Mouse (Mus musculus) gastrocnemius, postnatal 25 days (tissue): ENCODE measurements around the gene Kremen1. TPM values are rescaled to one million over a fixed set of nuclear protein-coding genes. Genes with fewer than 3 reads are reported as not detected.

ENCODE experiments used
- DNase-seq: peaks from one replicate; pipeline ENCODE4 v3.0.0; 2022
- total RNA-seq, 2 experiments: library from RNA; stranded (reverse); gene quantifications; 1 replicate in 1 of 2; 2 replicates in 1 of 2; pipeline ENCODE4 v1.2.3; 2021

Gene Kremen1
- total RNA-seq, 2 experiments from 2014 or later, result 35.0 to 47.6 TPM

DNA sequence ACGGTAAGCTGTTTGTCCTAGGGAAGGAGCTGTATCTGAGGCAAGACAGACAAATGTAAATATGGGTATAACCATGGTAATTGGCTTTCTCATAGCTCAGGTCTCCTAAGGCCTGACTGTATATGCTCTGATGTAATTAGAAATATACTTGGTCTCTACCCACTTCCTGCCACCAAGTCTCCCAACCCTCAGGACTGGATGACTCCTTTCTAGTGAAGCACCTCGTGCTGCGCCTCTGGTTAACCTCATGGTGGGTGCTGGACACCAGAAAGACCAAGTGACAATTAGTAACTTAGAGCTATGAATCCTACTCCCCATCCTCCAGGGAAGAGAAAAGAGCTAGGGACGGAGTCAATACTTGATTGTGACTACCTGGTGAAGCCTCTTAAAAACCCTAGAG, 42.0 kb downstream of the Kremen1 start:
- DNase-seq, result no peak

DNA sequence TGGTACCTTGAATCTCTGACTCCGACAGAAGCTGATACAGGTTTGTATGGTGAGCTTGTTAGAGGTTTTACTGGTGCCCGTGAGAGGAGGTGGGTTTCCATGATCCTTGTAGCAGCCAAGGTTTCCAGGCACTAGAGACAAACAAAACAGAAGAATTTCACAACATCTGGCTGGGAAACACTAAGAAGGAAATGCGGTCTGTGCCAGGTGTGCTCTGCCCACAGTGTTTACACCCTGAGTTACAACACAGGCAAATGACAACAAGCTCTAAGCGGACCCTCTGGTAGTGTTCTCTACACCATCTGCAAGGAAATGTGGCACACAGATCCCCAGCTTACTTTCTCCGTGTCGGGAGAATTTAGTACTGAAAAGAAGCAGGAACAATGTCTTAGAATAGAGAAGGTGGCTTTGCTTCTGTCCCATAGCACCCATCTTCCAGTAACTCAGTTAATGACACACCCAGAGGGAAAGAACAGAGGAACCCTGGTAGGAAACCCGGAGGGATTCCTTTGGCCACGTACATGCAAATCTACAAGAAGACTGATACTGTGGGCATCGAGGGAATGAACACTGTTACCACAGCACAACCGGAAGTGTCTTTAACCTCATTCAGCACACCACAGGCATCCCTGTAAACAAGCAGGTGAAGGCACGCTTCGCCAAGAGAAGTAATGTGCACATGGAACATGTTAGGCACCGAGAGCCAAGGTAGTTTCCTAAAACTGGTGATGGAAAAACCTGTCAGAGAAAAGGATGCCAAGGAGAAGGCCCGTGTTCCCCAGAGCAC, 45.8 kb downstream of the Kremen1 start:
- DNase-seq, result no peak

DNA sequence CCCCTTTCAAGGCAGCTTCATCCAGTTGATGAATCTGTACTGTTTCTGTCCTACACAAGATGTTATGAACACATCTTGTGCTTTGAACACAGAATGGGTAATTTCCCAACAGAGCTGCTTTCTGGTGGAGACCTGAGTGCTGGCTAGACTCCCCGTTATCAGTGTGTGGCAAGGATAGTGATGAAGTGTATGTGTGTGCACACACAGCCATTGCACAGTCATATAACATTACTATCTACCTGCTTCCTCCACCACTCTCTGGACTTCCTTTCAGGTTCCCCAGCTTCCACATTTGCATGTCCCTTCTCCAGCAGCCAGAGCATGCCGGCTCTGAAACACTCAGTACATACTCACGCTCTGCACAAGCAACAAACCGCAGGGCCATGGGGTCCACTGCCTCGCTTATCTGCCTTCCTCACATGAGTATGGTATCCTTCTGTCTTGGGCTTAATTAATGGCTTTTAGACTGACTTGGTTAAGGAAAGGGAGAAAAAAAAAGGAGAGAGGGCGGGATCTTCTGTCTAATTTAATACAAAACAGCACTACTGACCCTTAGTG, 46.8 kb downstream of the Kremen1 start:
- no peak for DNase-seq

DNA sequence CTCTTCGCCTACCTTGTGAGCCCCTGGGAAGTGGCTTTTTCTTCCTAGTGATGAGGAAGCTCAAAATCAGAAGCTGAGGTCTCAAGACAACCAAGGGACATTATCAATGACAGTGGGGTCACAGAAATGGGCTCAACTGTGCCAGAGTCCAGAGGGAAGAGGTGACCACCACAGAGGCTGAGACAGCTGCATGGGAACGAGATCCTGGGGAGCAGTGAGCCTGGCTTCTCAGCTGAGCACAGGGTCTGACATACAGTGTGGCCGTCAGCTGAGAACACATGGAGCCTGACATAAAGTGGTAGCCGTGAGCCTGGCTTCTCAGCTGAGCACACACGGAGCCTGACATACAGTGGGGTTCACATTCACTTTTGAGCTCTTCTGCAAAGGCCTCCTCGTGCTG, 58.3 kb downstream of the Kremen1 start:
- no peak for DNase-seq

GRCm38 (mm10) chr11:5201799-5202680, 59.3 kb downstream of the Kremen1 start:
- DNase-seq, result no peak

DNA sequence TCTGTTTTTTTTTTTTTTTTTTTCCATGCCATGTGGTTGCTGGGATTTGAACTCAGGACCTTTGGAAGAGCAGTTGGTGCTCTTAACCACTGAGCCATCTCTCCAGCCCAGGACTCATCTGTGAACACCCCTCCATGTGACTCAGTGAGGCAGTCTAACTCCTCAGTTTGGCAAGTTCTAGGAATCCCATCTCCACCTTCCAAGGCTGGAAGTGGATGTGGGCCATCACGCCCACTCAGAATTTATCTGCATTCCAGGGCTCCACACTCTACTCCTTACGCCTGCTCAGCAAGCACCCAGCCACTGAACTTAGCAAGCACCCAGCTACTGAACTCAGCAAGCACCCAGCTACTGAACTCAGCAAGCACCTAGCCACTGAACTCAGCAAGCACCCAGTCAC, 61.5 kb downstream of the Kremen1 start:
- no peak for DNase-seq

DNA sequence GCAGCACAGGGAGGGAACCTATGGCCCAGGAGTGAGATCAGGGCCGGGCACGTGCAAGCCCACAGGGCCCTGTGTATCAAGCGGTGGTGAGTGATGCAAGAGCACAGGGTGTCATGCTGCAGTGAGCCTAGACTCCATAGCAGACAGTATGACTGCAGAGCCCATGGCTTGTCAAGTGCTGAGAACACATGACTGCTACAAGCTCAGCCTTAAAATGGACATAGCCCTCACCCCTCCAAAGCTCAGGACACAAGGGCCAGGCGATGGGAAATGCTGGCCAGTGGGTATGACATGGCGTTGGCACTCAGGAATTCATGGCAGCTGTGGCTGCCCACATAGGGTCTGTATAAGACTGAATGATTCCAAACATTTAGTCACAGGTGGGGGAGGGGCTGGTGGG, 64.3 kb downstream of the Kremen1 start:
- DNase-seq, result no peak

- DNase-seq, result no peak
These were observed 64.8 kb downstream of the Kremen1 start for GRCm38 (mm10) chr11:5196583-5196982.

GRCm38 (mm10) chr11:5193576-5193881, 67.8 kb downstream of the Kremen1 start:
- DNase-seq, result no peak

- DNase-seq, result no peak
These were observed 68.3 kb downstream of the Kremen1 start for GRCm38 (mm10) chr11:5192840-5193575.

DNA sequence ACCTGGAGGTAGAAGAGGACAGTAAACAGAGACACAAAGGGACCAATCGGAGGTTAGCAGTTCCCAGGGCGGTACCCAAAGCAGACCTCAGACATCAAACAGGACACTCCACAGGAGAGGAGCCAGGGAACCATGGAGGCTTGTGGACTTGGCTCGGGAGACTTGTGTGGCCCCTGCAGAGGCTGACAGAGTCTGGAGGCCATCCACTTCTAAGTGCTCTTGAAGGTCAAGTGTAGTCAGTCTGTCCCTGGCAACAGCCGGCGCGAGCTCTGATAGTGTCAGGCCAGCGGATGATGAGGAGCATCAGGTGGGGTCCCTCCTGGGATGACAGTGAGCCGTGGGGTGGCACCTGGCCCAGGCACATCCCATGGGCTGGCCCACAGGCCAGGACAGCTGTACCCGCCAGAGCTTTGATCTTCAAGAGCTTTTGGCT, 69.3 kb downstream of the Kremen1 start:
- DNase-seq, result peak; percentile 91

DNA sequence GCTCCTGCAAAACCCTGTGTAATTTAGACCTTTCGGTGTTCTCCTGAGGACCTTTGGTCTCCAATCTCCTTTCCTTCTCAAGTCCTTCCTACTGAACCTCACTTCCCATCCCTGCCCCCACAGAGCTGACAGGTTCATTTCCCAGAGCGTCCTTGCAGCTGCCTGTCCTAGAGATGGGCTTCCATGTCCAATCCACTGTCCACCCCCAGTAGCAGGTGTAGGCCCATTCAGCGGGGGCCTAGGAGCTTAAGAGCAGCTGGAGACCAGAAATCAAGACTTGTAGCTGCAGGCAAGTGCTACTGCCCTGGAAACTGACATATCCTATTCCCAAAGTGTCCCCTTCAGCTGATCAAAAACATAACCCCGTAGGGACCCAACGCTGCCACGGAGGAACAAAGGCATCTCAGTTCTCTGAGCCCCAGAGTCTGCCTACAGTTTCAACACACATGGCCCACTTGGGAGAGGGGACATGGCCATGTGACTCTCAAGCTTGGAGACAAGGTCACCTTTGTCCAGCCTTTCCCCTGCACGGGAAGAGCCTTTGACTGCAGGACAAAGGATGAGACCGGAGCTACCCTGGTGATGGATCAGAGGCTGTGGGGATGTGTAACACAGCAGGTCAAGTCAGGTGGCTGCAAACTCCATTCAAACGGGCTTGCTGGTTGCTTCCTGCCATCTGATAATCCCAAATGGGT, 72.0 kb downstream of the Kremen1 start:
- DNase-seq, result no peak

GRCm38 (mm10) chr11:5188170-5188569, 73.2 kb downstream of the Kremen1 start:
- no peak for DNase-seq

DNA sequence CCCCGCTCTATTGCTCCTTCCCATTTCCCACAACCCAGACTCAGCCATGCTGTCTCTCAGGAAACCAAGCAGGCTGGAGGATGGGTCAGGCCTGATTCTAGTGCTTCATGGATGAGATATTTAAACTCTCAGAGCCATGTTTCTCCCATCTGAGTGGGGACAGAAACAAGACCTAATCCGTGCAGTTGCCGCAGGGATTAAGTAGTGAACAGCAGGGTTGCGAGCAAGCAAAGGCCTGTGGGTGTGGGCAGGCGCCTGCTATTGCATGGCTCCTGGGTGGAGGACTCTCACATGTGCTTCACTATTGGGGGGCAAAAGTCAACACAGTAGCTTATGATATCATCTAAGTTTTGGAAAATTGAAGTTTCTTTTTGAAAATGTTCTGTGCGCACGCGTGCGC, 76.5 kb downstream of the Kremen1 start:
- no peak for DNase-seq

DNA sequence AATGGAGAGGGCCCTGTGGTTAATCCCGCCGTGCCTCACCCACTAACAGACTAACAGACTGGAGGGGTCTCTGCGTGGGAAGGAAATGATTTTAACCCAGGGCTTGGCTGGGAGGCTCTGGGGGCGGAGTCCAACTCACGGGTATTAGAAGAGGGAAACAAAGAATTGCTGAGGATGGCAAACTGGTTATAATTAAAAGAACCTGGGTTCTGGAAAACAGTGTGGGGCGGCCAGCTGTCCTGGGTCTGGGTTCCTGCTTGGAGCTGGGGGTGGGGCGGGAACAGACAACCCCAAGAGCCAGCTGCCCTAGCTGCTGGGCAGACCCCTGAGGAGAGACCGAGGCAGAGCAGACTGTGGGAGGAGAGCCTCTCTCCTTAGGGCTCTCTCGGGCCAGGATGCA, 77.1 kb downstream of the Kremen1 start:
- DNase-seq, result no peak

GRCm38 (mm10) chr11:5182870-5183269, 78.5 kb downstream of the Kremen1 start:
- DNase-seq, result no peak

DNA sequence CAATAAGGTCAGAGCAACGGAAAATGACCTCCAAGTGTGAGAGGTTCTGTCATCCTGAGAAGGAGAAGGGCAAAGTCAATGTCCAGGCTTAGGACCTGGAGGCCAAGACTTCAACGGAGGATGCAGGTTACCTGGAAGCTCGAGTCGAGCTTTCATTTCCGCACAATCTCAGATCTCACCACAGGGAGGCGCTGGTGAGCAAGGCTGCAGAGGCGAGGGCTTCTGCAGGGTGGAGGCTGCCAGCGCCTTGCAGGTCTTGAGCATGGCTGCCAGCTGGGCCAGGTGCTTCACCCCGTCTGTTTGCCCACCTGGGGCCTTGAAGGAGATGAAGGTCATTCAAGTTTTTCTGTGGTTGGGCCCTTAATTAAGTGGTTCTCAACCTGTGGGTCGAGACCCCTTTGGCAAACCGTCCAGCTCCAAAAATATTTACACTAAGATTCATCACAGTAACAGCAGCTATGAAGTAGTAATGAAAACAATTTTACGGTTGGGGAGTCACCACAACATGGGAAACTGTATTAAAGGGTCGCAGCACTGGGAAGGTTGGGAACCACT, 79.4 kb downstream of the Kremen1 start:
- DNase-seq, result peak; percentile 70

DNA sequence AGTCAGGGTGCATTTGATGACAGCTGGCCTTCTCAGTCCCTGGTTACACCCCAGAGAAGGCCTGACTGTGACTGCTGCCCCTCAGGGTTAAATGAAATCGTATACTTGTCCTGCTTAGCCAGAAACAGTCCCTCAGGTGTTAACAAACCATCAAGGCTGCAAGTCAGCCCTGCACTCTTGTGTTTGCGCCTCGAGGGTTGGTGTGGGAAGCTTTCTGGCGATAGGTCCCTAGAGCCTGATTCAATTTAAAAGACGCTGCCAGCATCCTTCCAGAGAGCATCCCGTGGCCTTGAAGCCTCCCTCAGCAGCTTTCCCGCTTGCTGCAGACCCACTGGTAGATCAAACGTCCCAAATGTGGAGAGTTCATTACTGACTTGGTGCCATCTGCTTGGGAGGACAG, 82.0 kb downstream of the Kremen1 start:
- no peak for DNase-seq

GRCm38 (mm10) chr11:5177171-5177570, 84.2 kb downstream of the Kremen1 start:
- no peak for DNase-seq

- DNase-seq, result no peak
These were observed 84.7 kb downstream of the Kremen1 start for GRCm38 (mm10) chr11:5176685-5177084.

DNA sequence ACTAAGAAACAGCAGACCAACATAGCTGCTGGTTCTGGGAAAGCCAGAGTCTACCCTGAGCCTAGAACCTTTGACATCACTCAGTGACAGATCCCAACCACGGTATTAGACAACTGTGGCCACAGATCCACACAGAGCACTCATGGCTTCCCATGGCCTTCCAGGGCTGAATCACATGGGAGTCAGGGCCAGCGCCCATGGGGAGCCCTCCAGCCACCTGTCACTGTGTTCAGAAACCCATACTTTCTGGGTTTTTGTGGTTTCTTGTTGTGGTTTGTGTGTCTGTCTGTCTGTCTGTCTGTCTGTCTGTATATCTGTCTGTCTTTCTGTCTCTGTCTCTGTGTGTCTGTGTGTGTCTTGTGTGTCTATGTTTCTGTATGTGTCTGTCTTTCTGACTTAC, 85.5 kb downstream of the Kremen1 start:
- no peak for DNase-seq

- no peak for DNase-seq
These were observed 86.2 kb downstream of the Kremen1 start for GRCm38 (mm10) chr11:5175141-5175540.
